Mouse (Mus musculus): ENCODE measurements at regions not wholly inside any gene's neighbourhood (a gene's known extent, or its start where the extent isn't known, plus 50 kb on each side); places are given as distances from the start of the nearest gene placed in this dataset.

GRCm38 (mm10) chr3:121872685-121873084 is 57.6 kb upstream of the Abcd3 start:
- no peak for DNase-seq (ENCODE audit: low read depth, low spot score)
- Histone ChIP-seq H3K36me3 (ENCODE audit: control insufficient read depth in 1 of 2, insufficient read depth in 2 of 2, low read length in 2 of 2) (no peaks in the 10 kb centered on the region), H3K79me2 (ENCODE audit: control insufficient read depth, insufficient read depth, low read length, poor library complexity) (no peaks in the 10 kb centered on the region), H3K9me3 (replicated peaks; ENCODE audit: insufficient read depth, low read length) (no peaks in the 10 kb centered on the region), H3K4me1 (ENCODE audit: control insufficient read depth in 1 of 2, insufficient read depth in 2 of 2, low read length in 2 of 2) (no peaks in the 10 kb centered on the region), H3K4me3 (ENCODE audit: control insufficient read depth in 1 of 2, insufficient read depth in 1 of 2, low read depth in 2 of 2, low read length in 2 of 2) (no peak overlapping the region), H3K27ac (ENCODE audit: control insufficient read depth, low read depth, low read length) (no peak overlapping the region), H3K27me3 (ENCODE audit: control insufficient read depth in 1 of 2, insufficient read depth in 2 of 2, low read length in 2 of 2) (peaks cover 0 to 2% of the 10 kb centered on the region in 2 experiments; a peak in 2 of 4 replicates), H3K9ac (ENCODE audit: control insufficient read depth, low read depth, low read length, poor library complexity, severe bottlenecking) (no peak overlapping the region)
- TF ChIP-seq ZC3H11A (IDR thresholded peaks at IDR 0.05; ENCODE audit: low read depth, low read length): no peak
- TF ChIP-seq RAD21 (IDR thresholded peaks at IDR 0.05; ENCODE audit: low read depth, low read length): no peak
- TF ChIP-seq KAT2A (conservative IDR thresholded peaks at IDR 0.05; ENCODE audit: low read depth, low read length): no peak
- TF ChIP-seq MAX (IDR thresholded peaks at IDR 0.05; ENCODE audit: low read length): no peak
- no peak for TF ChIP-seq NRF1 (IDR thresholded peaks at IDR 0.05; ENCODE audit: insufficient read depth, low read depth, low read length, poor library complexity, severe bottlenecking)
- no peak for TF ChIP-seq ZNF384 (IDR thresholded peaks at IDR 0.05; ENCODE audit: low read depth, low read length)
- no peak for TF ChIP-seq E2F4 (IDR thresholded peaks at IDR 0.05; ENCODE audit: borderline replicate concordance, low read depth, low read length)
- no peak for TF ChIP-seq RCOR1 (IDR thresholded peaks at IDR 0.05; ENCODE audit: low read depth, low read length)
- no peak for TF ChIP-seq JUND (IDR thresholded peaks at IDR 0.05; ENCODE audit: low read depth, low read length)
- TF ChIP-seq ETS1 (IDR thresholded peaks at IDR 0.05; ENCODE audit: low read depth, low read length): no peak
- TF ChIP-seq MAFK (IDR thresholded peaks at IDR 0.05; ENCODE audit: borderline replicate concordance, low read depth, low read length): no peak
- no peak for TF ChIP-seq CTCF (IDR thresholded peaks at IDR 0.05 in 2 of 3, conservative IDR thresholded peaks at IDR 0.05 in 1 of 3; ENCODE audit: control insufficient read depth in 1 of 3, insufficient read depth in 1 of 3, low read depth in 2 of 3, low read length in 3 of 3, poor library complexity in 1 of 3, severe bottlenecking in 1 of 3)
- TF ChIP-seq MXI1 (IDR thresholded peaks at IDR 0.05; ENCODE audit: low read depth, low read length): no peak

- no peak for DNase-seq (ENCODE audit: low read depth, low spot score)
- H3K9ac ChIP-seq (ENCODE audit: control insufficient read depth, low read depth, low read length, poor library complexity, severe bottlenecking): no peak overlapping the region
- no peak overlapping the region for H3K4me3 ChIP-seq (ENCODE audit: control insufficient read depth in 1 of 2, insufficient read depth in 1 of 2, low read depth in 2 of 2, low read length in 2 of 2)
- peaks cover 0 to 2% of the 10 kb centered on the region in 2 experiments; a peak in 2 of 4 replicates for H3K27me3 ChIP-seq (ENCODE audit: control insufficient read depth in 1 of 2, insufficient read depth in 2 of 2, low read length in 2 of 2)
- no peaks in the 10 kb centered on the region for H3K4me1 ChIP-seq (ENCODE audit: control insufficient read depth in 1 of 2, insufficient read depth in 2 of 2, low read length in 2 of 2)
- no peak overlapping the region for H3K27ac ChIP-seq (ENCODE audit: control insufficient read depth, low read depth, low read length)
- H3K79me2 ChIP-seq (ENCODE audit: control insufficient read depth, insufficient read depth, low read length, poor library complexity): no peaks in the 10 kb centered on the region
- H3K36me3 ChIP-seq (ENCODE audit: control insufficient read depth in 1 of 2, insufficient read depth in 2 of 2, low read length in 2 of 2): no peaks in the 10 kb centered on the region
- TF ChIP-seq MAX (IDR thresholded peaks at IDR 0.05; ENCODE audit: low read length) (no peak), MAFK (IDR thresholded peaks at IDR 0.05; ENCODE audit: borderline replicate concordance, low read depth, low read length) (no peak), MAZ (IDR thresholded peaks at IDR 0.05; ENCODE audit: low read depth, low read length) (no peak), TAL1 (IDR thresholded peaks at IDR 0.05; ENCODE audit: low read length) (no peak), ZMIZ1 (IDR thresholded peaks at IDR 0.05; ENCODE audit: low read depth, low read length) (no peak), BHLHE40 (IDR thresholded peaks at IDR 0.05; ENCODE audit: borderline replicate concordance, low read depth, low read length) (no peak), GABPA (IDR thresholded peaks at IDR 0.05; ENCODE audit: low read depth, low read length) (no peak), CHD1 (IDR thresholded peaks at IDR 0.05; ENCODE audit: low read depth, low read length) (no peak), ZC3H11A (IDR thresholded peaks at IDR 0.05; ENCODE audit: low read depth, low read length) (no peak), JUND (IDR thresholded peaks at IDR 0.05; ENCODE audit: low read depth, low read length) (no peak), KAT2A (conservative IDR thresholded peaks at IDR 0.05; ENCODE audit: low read depth, low read length) (no peak), TCF12 (IDR thresholded peaks at IDR 0.05; ENCODE audit: low read depth, low read length) (no peak), EP300 (IDR thresholded peaks at IDR 0.05; ENCODE audit: low read depth in 1 of 2, low read length in 2 of 2) (no peak), SIN3A (IDR thresholded peaks at IDR 0.05; ENCODE audit: low read length) (no peak), UBTF (IDR thresholded peaks at IDR 0.05; ENCODE audit: borderline replicate concordance, insufficient read depth, low read depth, low read length) (no peak), CHD2 (IDR thresholded peaks at IDR 0.05; ENCODE audit: low read length) (no peak)
- no peaks in the 10 kb centered on the region for H3K9me3 ChIP-seq (replicated peaks; ENCODE audit: insufficient read depth, low read length)
Measured at GRCm38 (mm10) chr3:121871795-121872194, 56.7 kb upstream of the Abcd3 start.
